ENCODE assay signal across 9 mouse cellular contexts in genomic region chrX:143518917-143519316, GRCm38 (mm10). TPM values are rescaled to one million over a fixed set of nuclear protein-coding genes. Genes with fewer than 3 reads are reported as not detected.
DNase-seq lines count a peak whose midpoint lies in the region; ATAC-seq and TF ChIP-seq lines count a peak whose summit lies in the region.
"Had no signal": no experiment of that assay in that cellular context is flagged by ENCODE, and none has a peak within 500 bp of the region (broad histone marks: within the 10 kb centered on the region; RNA-seq: fewer than 3 reads in every experiment).

No protein-coding gene starts in this region.

- no peaks in the 10 kb centered on the region for H3K9me3 ChIP-seq in forebrain, embryonic 12.5 days
- H3K9me3 ChIP-seq: G1E had no signal

- peak overlapping the region; percentile 52 for H3K4me2 ChIP-seq in forebrain, embryonic 12.5 days

- H3K27ac ChIP-seq in forebrain, embryonic 12.5 days: peak overlapping the region; percentile 90
- peak overlapping the region; percentile 86 for H3K27ac ChIP-seq in left cerebral cortex, adult 2 months

- intact Hi-C loops in left cerebral cortex, adult 2 months (cut with DNase I): loop anchor here (1.0 kb wide), 1 partner anchor 149 kb away; no protein-coding TSS in a partner anchor

- H3K4me1 ChIP-seq in forebrain, embryonic 12.5 days: peaks cover 4% of the 10 kb centered on the region; the same call in 1 of the 2 replicates

- ATAC-seq in forebrain, embryonic 12.5 days (ENCODE audit: low FRiP score): peak; percentile 80

- peak overlapping the region; percentile 68 for H3K9ac ChIP-seq in forebrain, embryonic 12.5 days

- 12% methylated on average over 7 of the region's 7 CpGs for WGBS in forebrain, embryonic 12.5 days

- peaks cover 26% of the 10 kb centered on the region for H3K27me3 ChIP-seq in forebrain, embryonic 12.5 days

- no peak for TF ChIP-seq CTCF in left cerebral cortex, adult 2 months (IDR thresholded peaks at IDR 0.05)

- no peaks in the 10 kb centered on the region for H3K36me3 ChIP-seq in forebrain, embryonic 12.5 days (replicated peaks)
- H3K36me3 ChIP-seq: G1E had no signal

- DNase-seq in embryo, embryonic 11 days: peak; percentile 37
- DNase-seq in embryo, embryonic 10.5 days (ENCODE audit: low spot score): no peak
- DNase-seq in 3T3-L1 (ENCODE audit: low read depth, low spot score): peak; percentile 76
- DNase-seq in left cerebral cortex, adult 2 months (ENCODE audit: extremely low spot score in 1 of 2, low spot score in 2 of 2): peak; percentile 16 to 24
- DNase-seq in right cerebral cortex, postnatal 25 days: peak; percentile 28
- DNase-seq in kidney, adult 9 months: no peak
- no peak for DNase-seq in adrenal gland, postnatal 25 days

- peak overlapping the region; percentile 43 for H3K4me3 ChIP-seq in forebrain, embryonic 12.5 days (replicated peaks)
- H3K4me3 ChIP-seq in left cerebral cortex, adult 2 months: peak overlapping the region; percentile 52

RNA-seq across cellular contexts. Expression of gene Pak3, which starts 0.5 kb away (rescaled TPM):
- polyA plus RNA-seq in forebrain, embryonic 12.5 days (2016; fragmentation: Nextera tagmentation; extraction: Ambion mirVana): 159 and 172 TPM in 2 replicates
- 100 to 1,000 TPM; 130 to 133 TPM for total RNA-seq in left cerebral cortex, adult 2 months (2021)
- total RNA-seq in adrenal gland, postnatal 25 days (2021): 18.3 and 19.6 TPM in 2 replicates
- polyA plus RNA-seq: G1E had no signal

Comparison
In these comparisons a context has a peak if more than half of its experiments do, and no peak if none do; other contexts are left out.
1. DNase-seq: peak in embryo, embryonic 11 days (single experiment), 3T3-L1 (single experiment), left cerebral cortex, adult 2 months (2 of 2) and right cerebral cortex, postnatal 25 days (single experiment); none in embryo, embryonic 10.5 days (single experiment), kidney, adult 9 months (single experiment) and adrenal gland, postnatal 25 days (single experiment).